ENCODE assay signal across 10 mouse cellular contexts in genomic region chr4:137443625-137444024, GRCm38 (mm10). TPM values are rescaled to one million over a fixed set of nuclear protein-coding genes. Genes with fewer than 3 reads are reported as not detected.
DNase-seq lines count a peak whose midpoint lies in the region; ATAC-seq lines count a peak whose summit lies in the region.
"Had no signal": no experiment of that assay in that cellular context is flagged by ENCODE, and none has a peak within 500 bp of the region (broad histone marks: within the 10 kb centered on the region; RNA-seq: fewer than 3 reads in every experiment).

No protein-coding gene starts in this region.

- 29% methylated on average over 5 of the region's 5 CpGs for WGBS in liver, embryonic 13.5 days (ENCODE audit: insufficient replicate concordance)

- no peaks in the 10 kb centered on the region for H3K9me3 ChIP-seq in liver, embryonic 13.5 days (replicated peaks)

- H3K27ac ChIP-seq in liver, embryonic 13.5 days = no peak overlapping the region

- DNase-seq in A20 (ENCODE audit: low read depth, low spot score) (peak; percentile 27), WW6 (ENCODE audit: low read depth, low spot score) (peak; percentile 40)
- DNase-seq in cerebellum, postnatal 25 days = peak; percentile 89 to 90
- peak; percentile 84 for DNase-seq in heart, adult 8-10 months (ENCODE audit: low spot score)
- DNase-seq in kidney, postnatal 14 days = peak; percentile 78
- peak; percentile 48 for DNase-seq in liver, embryonic 13.5 days
- peak; percentile 69 for DNase-seq in ovary, postnatal 36 days (ENCODE audit: low spot score)
- peak; percentile 78 for DNase-seq in urinary bladder, postnatal 14 days (ENCODE audit: low spot score)

- H3K36me3 ChIP-seq in liver, embryonic 13.5 days = no peaks in the 10 kb centered on the region

- no peak for ATAC-seq in liver, embryonic 13.5 days (ENCODE audit: low read depth)

- H3K27me3 ChIP-seq in liver, embryonic 13.5 days = no peaks in the 10 kb centered on the region

- H3K4me2 ChIP-seq in liver, embryonic 13.5 days = no peak overlapping the region

- no peak overlapping the region for H3K4me3 ChIP-seq in liver, embryonic 13.5 days (replicated peaks)

- peaks cover 46% of the 10 kb centered on the region for H3K4me1 ChIP-seq in liver, embryonic 13.5 days (replicated peaks)

- no peak overlapping the region for H3K9ac ChIP-seq in liver, embryonic 13.5 days

RNA-seq across cellular contexts. Expression of gene 1700013G24Rik, which starts 9.5 kb away (rescaled TPM):
- not detected for total RNA-seq in heart, adult 8-10 months (2022)
- not detected in 2 replicates for polyA plus RNA-seq in liver, embryonic 13.5 days (2015; fragmentation: Nextera tagmentation; extraction: Ambion mirVana)
- polyA plus RNA-seq: stomach, embryonic 14.5 days had no signal

RNA-seq across cellular contexts. Expression of gene Cela3b, which starts 13.3 kb away (rescaled TPM):
- not detected for total RNA-seq in heart, adult 8-10 months (2022)
- 0.17 TPM in 1 of 2 replicates, not detected in the other for polyA plus RNA-seq in liver, embryonic 13.5 days (2015; fragmentation: Nextera tagmentation; extraction: Ambion mirVana)
- polyA plus RNA-seq: stomach, embryonic 14.5 days had no signal

RNA-seq across cellular contexts. Expression of gene Hspg2, which starts 24.9 kb away (rescaled TPM):
- 100 to 1,000 TPM; 124 to 205 (median 189) TPM for total RNA-seq in heart, adult 8-10 months (2022)
- polyA plus RNA-seq in liver, embryonic 13.5 days (2015; fragmentation: Nextera tagmentation; extraction: Ambion mirVana) = 2.6 and 3.2 TPM in 2 replicates

RNA-seq across cellular contexts. Expression of gene Cela3a, which starts 34.0 kb away (rescaled TPM):
- not detected for total RNA-seq in heart, adult 8-10 months (2022)
- polyA plus RNA-seq in liver, embryonic 13.5 days (2015; fragmentation: Nextera tagmentation; extraction: Ambion mirVana) = not detected in 2 replicates
- polyA plus RNA-seq: gonadal fat pad, adult 2 months; stomach, embryonic 14.5 days had no signal

Comparison
In these comparisons a context has a peak if more than half of its experiments do, and no peak if none do; other contexts are left out.
1. DNase-seq: peak in every context shown above with its lines; median percentile 90 in cerebellum, postnatal 25 days; 84 in heart, adult 8-10 months; 78 in kidney, postnatal 14 days; 78 in urinary bladder, postnatal 14 days; 69 in ovary, postnatal 36 days; 48 in liver, embryonic 13.5 days; 40 in WW6; 27 in A20.